ENCODE assay signal across 8 mouse cellular contexts in genomic region chr16:21245931-21246390, GRCm38 (mm10). TPM values are rescaled to one million over a fixed set of nuclear protein-coding genes. Genes with fewer than 3 reads are reported as not detected.
DNase-seq lines count a peak whose midpoint lies in the region; TF ChIP-seq lines count a peak whose summit lies in the region.

No protein-coding gene starts in this region.

- H3K4me1 ChIP-seq in hindbrain, embryonic 10.5 days (replicated peaks), result peaks cover 69% of the 10 kb centered on the region
- H3K4me1 ChIP-seq in lung, adult 2 months (ENCODE audit: control insufficient read depth, insufficient read depth, low read length), result peaks cover 2% of the 10 kb centered on the region; the same call in 1 of the 2 replicates

- peak; percentile 42 for TF ChIP-seq CTCF in lung, adult 2 months (IDR thresholded peaks at IDR 0.05; ENCODE audit: insufficient read depth, low read length)

- H3K4me3 ChIP-seq in hindbrain, embryonic 10.5 days, result peak overlapping the region; percentile 59
- peak overlapping the region; percentile 6 for H3K4me3 ChIP-seq in lung, adult 2 months (replicated peaks; ENCODE audit: extremely low read depth, low read depth, low read length)

- TF ChIP-seq POLR2A in lung, adult 2 months (IDR thresholded peaks at IDR 0.05; ENCODE audit: borderline replicate concordance, extremely low read depth, low read depth, low read length), result no peak

- H3K9me3 ChIP-seq in hindbrain, embryonic 10.5 days, result no peaks in the 10 kb centered on the region

- peak; percentile 80 for DNase-seq in Muller cell, postnatal 12 days (ENCODE audit: inconsistent ontology term)
- peak; percentile 54 for DNase-seq in cerebellum, adult 8-10 months
- DNase-seq in frontal cortex, adult 2 months (ENCODE audit: extremely low spot score in 1 of 2, low spot score in 1 of 2), result peak; percentile 61 to 88
- peak; percentile 91 for DNase-seq in hindbrain, embryonic 10.5 days (ENCODE audit: low spot score)
- peak; percentile 69 to 71 for DNase-seq in layer of hippocampus, adult 8-10 months (ENCODE audit: low spot score in 2 of 2)
- DNase-seq in lung, adult 2 months, result peak; percentile 73
- peak; percentile 48 for DNase-seq in ovary, postnatal 10 days (ENCODE audit: low spot score)
- DNase-seq in thymus, postnatal 0 days (ENCODE audit: low spot score), result peak; percentile 55

- 0% methylated on average over 29 of the region's 29 CpGs for WGBS in hindbrain, embryonic 10.5 days
- WGBS in lung, adult 2 months, result 0% methylated on average over 29 of the region's 29 CpGs

- H3K36me3 ChIP-seq in hindbrain, embryonic 10.5 days, result no peaks in the 10 kb centered on the region

- H3K27ac ChIP-seq in hindbrain, embryonic 10.5 days, result peak overlapping the region; percentile 85

- H3K27me3 ChIP-seq in hindbrain, embryonic 10.5 days (ENCODE audit: insufficient read depth, poor library complexity, severe bottlenecking), result peaks cover 88% of the 10 kb centered on the region

RNA-seq across cellular contexts. Expression of gene Ephb3, which starts 41.4 kb away (rescaled TPM):
- 14.5 and 15.4 TPM in 2 replicates for polyA plus RNA-seq in frontal cortex, adult 2 months (2012; rRNA removed)
- polyA plus RNA-seq in hindbrain, embryonic 10.5 days (2016; fragmentation: Nextera tagmentation; extraction: Ambion mirVana), result 16.1 and 17.7 TPM in 2 replicates
- total RNA-seq in layer of hippocampus, adult 8-10 months (2022), result 10 to 100 TPM; 17.3 to 19.9 (median 19.2) TPM
- 43.9 and 50.5 TPM in 2 replicates for polyA plus RNA-seq in lung, adult 2 months (2012; rRNA removed)
- 0.83 and 0.90 TPM in 2 replicates for polyA plus RNA-seq in thymus, postnatal 0 days (2015; fragmentation: Nextera tagmentation; extraction: Ambion mirVana)

Comparison
In these comparisons a context has a peak if more than half of its experiments do, and no peak if none do; other contexts are left out.
1. Peak in every context shown above with its lines: DNase-seq, H3K4me3 ChIP-seq and H3K27ac ChIP-seq.